Mouse (Mus musculus): Measurements from ENCODE around the gene Vmn1r225. TPM values are rescaled to one million over a fixed set of nuclear protein-coding genes. Genes with fewer than 3 reads are reported as not detected.
"Not testable (repeated sequence)": the region's sequence is repeated elsewhere in the genome, so short reads cannot be mapped to it uniquely, and the experiment has no call there.

Vmn1r225 gene
- polyA plus RNA-seq (2015; fragmentation: Nextera tagmentation; extraction: Ambion mirVana): not detected in 2 replicates

GRCm38 (mm10) chr17:20497858-20498257 is at the start of gene Vmn1r225:
TSS of gene Vmn1r225 (plus strand) at chr17:20498158.
- ATAC-seq (ENCODE audit: low FRiP score, low TSS enrichment): no peak
- Histone ChIP-seq H3K27me3 (ENCODE audit: insufficient read depth, low read length) (no peaks in the 10 kb centered on the region), H3K4me3 (ENCODE audit: low read length) (no peak within 1 kb of the TSS), H3K4me1 (ENCODE audit: insufficient read depth, low read length) (no peaks in the 10 kb centered on the region), H3K27ac (ENCODE audit: low read length) (no peak within 1 kb of the TSS), H3K9ac (replicated peaks; ENCODE audit: low read length) (no peak within 1 kb of the TSS), H3K9me3 (ENCODE audit: low read length) (no peaks in the 10 kb centered on the region), H3K4me2 (replicated peaks; ENCODE audit: low read depth, low read length) (no peak within 1 kb of the TSS), H3K36me3 (ENCODE audit: insufficient read depth, low read length) (no peaks in the 10 kb centered on the region)

- H3K36me3 ChIP-seq (ENCODE audit: insufficient read depth, low read length): no peaks in the 10 kb centered on the region
- H3K9ac ChIP-seq (replicated peaks; ENCODE audit: low read length): no peak overlapping the region
- no peak overlapping the region for H3K4me2 ChIP-seq (replicated peaks; ENCODE audit: low read depth, low read length)
- H3K4me3 ChIP-seq (ENCODE audit: low read length): no peak overlapping the region
- H3K27me3 ChIP-seq (ENCODE audit: insufficient read depth, low read length): no peaks in the 10 kb centered on the region
- no peaks in the 10 kb centered on the region for H3K4me1 ChIP-seq (ENCODE audit: insufficient read depth, low read length)
- H3K27ac ChIP-seq (ENCODE audit: low read length): no peak overlapping the region
- no peak for ATAC-seq (ENCODE audit: low FRiP score, low TSS enrichment)
- 75% methylated on average over 3 of the region's 3 CpGs for WGBS
- H3K9me3 ChIP-seq (ENCODE audit: low read length): no peaks in the 10 kb centered on the region; the same call in none of the 2 replicates
These were observed 24.6 kb upstream of the Vmn1r225 start for GRCm38 (mm10) chr17:20473311-20473710.

GRCm38 (mm10) chr17:20481231-20481630 is 16.7 kb upstream of the Vmn1r225 start, which contains the start of gene Vmn2r108:
TSS of gene Vmn2r108 (minus strand) at chr17:20481331.
- Histone ChIP-seq H3K4me2 (replicated peaks; ENCODE audit: low read depth, low read length) (no peak within 1 kb of the TSS), H3K27ac (ENCODE audit: low read length) (no peak within 1 kb of the TSS), H3K9ac (replicated peaks; ENCODE audit: low read length) (no peak within 1 kb of the TSS), H3K27me3 (ENCODE audit: insufficient read depth, low read length) (no peaks in the 10 kb centered on the region), H3K36me3 (ENCODE audit: insufficient read depth, low read length) (no peaks in the 10 kb centered on the region), H3K4me3 (ENCODE audit: low read length) (no peak within 1 kb of the TSS), H3K4me1 (ENCODE audit: insufficient read depth, low read length) (no peaks in the 10 kb centered on the region), H3K9me3 (ENCODE audit: low read length) (no peaks in the 10 kb centered on the region)
- no peak for ATAC-seq (ENCODE audit: low FRiP score, low TSS enrichment)

DNA sequence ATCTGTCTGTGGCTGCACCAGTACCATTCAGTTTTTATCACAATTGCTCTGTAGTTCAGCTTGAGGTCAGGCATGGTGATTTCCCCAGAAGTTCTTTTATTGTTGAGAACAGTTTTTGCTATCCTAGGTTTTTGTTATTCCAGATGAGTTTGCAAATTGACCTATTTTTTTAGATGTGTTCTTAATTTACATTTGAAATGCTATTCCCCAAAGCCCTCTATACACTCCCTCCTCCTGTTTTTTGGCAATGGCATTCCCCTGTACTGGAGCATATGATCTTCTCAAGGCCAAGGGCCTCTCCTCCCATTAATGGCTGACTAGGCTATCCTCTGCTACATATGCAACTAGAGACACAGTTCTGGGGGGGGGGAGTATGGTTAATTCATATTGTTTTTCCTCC is 10.3 kb downstream of the Vmn1r225 start:
- not testable (repeated sequence) for H3K9ac ChIP-seq (replicated peaks; ENCODE audit: low read length); H3K4me3 ChIP-seq (ENCODE audit: low read length)

More for the DNA sequence above, 10.3 kb downstream of the Vmn1r225 start:
- ATAC-seq (ENCODE audit: low FRiP score, low TSS enrichment); H3K36me3 ChIP-seq (ENCODE audit: insufficient read depth, low read length); H3K4me1 ChIP-seq (ENCODE audit: insufficient read depth, low read length); H3K27ac ChIP-seq (ENCODE audit: low read length); H3K27me3 ChIP-seq (ENCODE audit: insufficient read depth, low read length); H3K4me2 ChIP-seq (replicated peaks; ENCODE audit: low read depth, low read length); H3K9me3 ChIP-seq (ENCODE audit: low read length): not testable (repeated sequence)

Other genes with a start within 250 kb of the Vmn1r225 start
- not detected in 2 replicates for gene Vmn2r106, start 212.6 kb upstream of the Vmn1r225 start, polyA plus RNA-seq (2015; fragmentation: Nextera tagmentation; extraction: Ambion mirVana)
- not detected in 2 replicates for gene Vmn2r107, start 152.9 kb upstream of the Vmn1r225 start, polyA plus RNA-seq (2015; fragmentation: Nextera tagmentation; extraction: Ambion mirVana)
- gene Vmn1r224, start 84.0 kb upstream of the Vmn1r225 start, polyA plus RNA-seq (2015; fragmentation: Nextera tagmentation; extraction: Ambion mirVana): not detected in 2 replicates
- gene Vmn2r108, start 16.8 kb upstream of the Vmn1r225 start, polyA plus RNA-seq (2015; fragmentation: Nextera tagmentation; extraction: Ambion mirVana): not detected in 2 replicates
- gene Vmn2r109, start 66.6 kb downstream of the Vmn1r225 start, polyA plus RNA-seq (2015; fragmentation: Nextera tagmentation; extraction: Ambion mirVana): not detected in 2 replicates
- 0.03 TPM in 1 of 2 replicates, not detected in the other for gene Vmn2r110, start 98.3 kb downstream of the Vmn1r225 start, polyA plus RNA-seq (2015; fragmentation: Nextera tagmentation; extraction: Ambion mirVana)
- gene Fpr-rs3, start 126.7 kb downstream of the Vmn1r225 start, polyA plus RNA-seq (2015; fragmentation: Nextera tagmentation; extraction: Ambion mirVana): not detected in 2 replicates
- not detected in 2 replicates for gene Vmn1r226, start 184.7 kb downstream of the Vmn1r225 start, polyA plus RNA-seq (2015; fragmentation: Nextera tagmentation; extraction: Ambion mirVana)
- gene Vmn1r227, start 231.7 kb downstream of the Vmn1r225 start, polyA plus RNA-seq (2015; fragmentation: Nextera tagmentation; extraction: Ambion mirVana): not detected in 2 replicates

Measured in kidney, embryonic 16.5 days (tissue).